Mouse (Mus musculus): Measurements from ENCODE around the gene Rev3l.

Rev3l gene

DNA sequence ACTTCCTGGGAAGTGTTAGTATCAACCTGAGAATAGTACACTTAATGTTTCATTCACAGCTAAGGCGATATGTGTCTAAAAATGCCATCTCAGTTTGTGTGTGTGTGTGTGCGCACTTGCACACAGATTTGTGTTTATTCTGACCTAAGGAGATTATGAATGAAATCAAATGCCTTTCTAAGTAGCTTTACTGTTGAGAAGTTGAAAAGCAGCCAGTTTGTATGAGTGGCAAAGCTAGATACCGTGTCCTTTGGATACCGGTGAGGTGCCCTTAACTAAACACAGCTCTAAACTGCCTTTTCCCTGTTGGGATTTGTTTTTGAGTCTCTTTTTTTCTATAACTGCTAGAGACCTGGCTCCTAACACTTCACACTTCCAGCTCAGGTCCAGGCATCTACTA lies 34.8 kb downstream of the Rev3l start:
- Histone ChIP-seq H3K4me3 (replicated peaks; ENCODE audit: low read length) (no peak overlapping the region), H3K27me3 (ENCODE audit: insufficient read depth, low read length) (no peaks in the 10 kb centered on the region), H3K9me3 (ENCODE audit: low read length) (peaks cover 61% of the 10 kb centered on the region), H3K36me3 (ENCODE audit: insufficient read depth, low read length) (peaks cover 13% of the 10 kb centered on the region), H3K4me1 (replicated peaks; ENCODE audit: low read depth, low read length) (no peaks in the 10 kb centered on the region)
- TF ChIP-seq NANOG (IDR thresholded peaks at IDR 0.05; ENCODE audit: borderline replicate concordance, low read length) (no peak), POU5F1 (IDR thresholded peaks at IDR 0.05; ENCODE audit: borderline replicate concordance, low read length) (no peak), CTCF (conservative IDR thresholded peaks at IDR 0.05; ENCODE audit: low read length) (no peak)

GRCm38 (mm10) chr10:39772259-39772658 lies 40.3 kb downstream of the Rev3l start:
- Histone ChIP-seq H3K36me3 (ENCODE audit: insufficient read depth, low read length) (peaks cover 4% of the 10 kb centered on the region; the same call in 1 of the 2 replicates), H3K27me3 (ENCODE audit: insufficient read depth, low read length) (no peaks in the 10 kb centered on the region), H3K4me3 (replicated peaks; ENCODE audit: low read length) (no peak overlapping the region), H3K4me1 (replicated peaks; ENCODE audit: low read depth, low read length) (no peaks in the 10 kb centered on the region), H3K9me3 (ENCODE audit: low read length) (peaks cover 27% of the 10 kb centered on the region)
- TF ChIP-seq NANOG (IDR thresholded peaks at IDR 0.05; ENCODE audit: borderline replicate concordance, low read length) = no peak
- no peak for TF ChIP-seq CTCF (conservative IDR thresholded peaks at IDR 0.05; ENCODE audit: low read length)
- TF ChIP-seq POU5F1 (IDR thresholded peaks at IDR 0.05; ENCODE audit: borderline replicate concordance, low read length) = no peak

GRCm38 (mm10) chr10:39773940-39774726 lies 42.2 kb downstream of the Rev3l start:
- Histone ChIP-seq H3K4me1 (replicated peaks; ENCODE audit: low read depth, low read length) (no peaks in the 10 kb centered on the region), H3K9me3 (ENCODE audit: low read length) (peaks cover 11% of the 10 kb centered on the region), H3K27me3 (ENCODE audit: insufficient read depth, low read length) (no peaks in the 10 kb centered on the region), H3K4me3 (replicated peaks; ENCODE audit: low read length) (no peak overlapping the region), H3K36me3 (ENCODE audit: insufficient read depth, low read length) (peaks cover 1% of the 10 kb centered on the region; the same call in 1 of the 2 replicates)
- TF ChIP-seq CTCF (conservative IDR thresholded peaks at IDR 0.05; ENCODE audit: low read length) (no peak), NANOG (IDR thresholded peaks at IDR 0.05; ENCODE audit: borderline replicate concordance, low read length) (no peak), POU5F1 (IDR thresholded peaks at IDR 0.05; ENCODE audit: borderline replicate concordance, low read length) (no peak)

DNA sequence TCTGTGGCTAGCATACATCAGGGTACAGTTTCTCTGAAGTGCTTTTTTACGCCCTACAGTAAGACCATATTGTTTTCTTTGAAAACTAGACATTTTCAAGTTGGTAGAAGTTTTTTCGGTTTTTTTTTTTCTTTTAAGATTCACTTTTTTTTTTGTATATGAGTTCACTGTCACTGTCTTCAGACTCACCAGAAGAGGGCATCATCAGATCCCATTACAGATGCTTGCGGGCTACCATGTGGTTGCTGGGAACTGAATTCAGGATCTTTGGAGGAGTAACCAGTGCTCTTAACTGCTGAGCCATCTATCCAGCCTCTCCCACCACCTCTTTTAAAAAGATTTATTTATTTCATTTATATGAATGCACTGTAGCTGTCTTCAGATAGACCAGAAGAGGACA lies 45.0 kb downstream of the Rev3l start:
- no peak overlapping the region for H3K4me3 ChIP-seq (replicated peaks; ENCODE audit: low read length)
- TF ChIP-seq CTCF (conservative IDR thresholded peaks at IDR 0.05; ENCODE audit: low read length) (no peak), POU5F1 (IDR thresholded peaks at IDR 0.05; ENCODE audit: borderline replicate concordance, low read length) (no peak), NANOG (IDR thresholded peaks at IDR 0.05; ENCODE audit: borderline replicate concordance, low read length) (no peak)

DNA sequence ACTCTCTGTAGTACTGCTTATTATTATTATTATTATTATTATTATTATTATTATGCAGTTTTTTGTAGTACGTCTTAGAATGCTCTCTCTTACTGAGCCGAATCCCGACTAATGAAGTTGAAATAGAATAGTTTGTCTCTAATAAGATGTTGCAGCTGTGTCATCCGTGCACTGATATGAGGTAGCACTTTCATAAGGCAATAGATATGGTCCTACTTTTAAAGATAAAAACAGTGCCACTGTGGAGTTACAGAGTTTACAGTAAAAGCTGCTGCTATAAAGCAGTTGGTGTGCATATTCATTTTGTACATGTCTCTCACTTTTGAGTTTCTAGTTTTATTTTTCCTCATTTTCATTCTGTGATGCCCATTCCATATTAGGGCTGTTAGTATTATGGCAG lies 46.4 kb downstream of the Rev3l start:
- H3K27me3 ChIP-seq (ENCODE audit: insufficient read depth, low read length) = no peaks in the 10 kb centered on the region
- 0 out of 2 replicates have a peak, but pooled peaks cover 3% of the 10 kb centered on the region for H3K36me3 ChIP-seq (ENCODE audit: insufficient read depth, low read length)
- H3K4me1 ChIP-seq (replicated peaks; ENCODE audit: low read depth, low read length) = no peaks in the 10 kb centered on the region; the same call in 1 of the 2 replicates
- TF ChIP-seq NANOG (IDR thresholded peaks at IDR 0.05; ENCODE audit: borderline replicate concordance, low read length) (no peak), CTCF (conservative IDR thresholded peaks at IDR 0.05; ENCODE audit: low read length) (no peak), POU5F1 (IDR thresholded peaks at IDR 0.05; ENCODE audit: borderline replicate concordance, low read length) (no peak)
- H3K4me3 ChIP-seq (replicated peaks; ENCODE audit: low read length) = no peak overlapping the region
- no peaks in the 10 kb centered on the region for H3K9me3 ChIP-seq (ENCODE audit: low read length)

More for the DNA sequence above, 45.0 kb downstream of the Rev3l start:
- Histone ChIP-seq H3K4me1 (replicated peaks; ENCODE audit: low read depth, low read length) (no peaks in the 10 kb centered on the region; the same call in 1 of the 2 replicates), H3K27me3 (ENCODE audit: insufficient read depth, low read length) (no peaks in the 10 kb centered on the region), H3K9me3 (ENCODE audit: low read length) (no peaks in the 10 kb centered on the region), H3K36me3 (ENCODE audit: insufficient read depth, low read length) (no peaks in the 10 kb centered on the region)

DNA sequence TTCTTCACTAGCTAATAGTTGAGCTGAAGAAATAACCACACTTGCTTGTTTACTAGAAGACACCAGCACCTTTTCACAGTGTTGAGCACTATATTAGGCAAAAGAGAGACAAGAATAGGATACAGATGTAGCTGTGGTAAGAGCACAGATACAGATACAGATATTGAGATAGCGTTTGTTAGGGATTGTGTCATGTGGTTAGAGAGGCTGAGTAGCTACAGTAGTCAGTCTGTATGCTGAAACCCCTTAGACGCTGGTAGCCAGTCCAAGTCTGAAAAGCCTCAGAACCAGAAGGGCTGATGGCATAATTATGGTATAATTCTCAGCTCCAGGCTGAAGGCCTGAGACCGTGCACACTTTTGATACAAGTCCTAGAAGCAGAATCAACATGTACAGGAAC lies 53.3 kb downstream of the Rev3l start:
- Histone ChIP-seq H3K4me1 (replicated peaks; ENCODE audit: low read depth, low read length) (no peaks in the 10 kb centered on the region; the same call in 1 of the 2 replicates), H3K27me3 (ENCODE audit: insufficient read depth, low read length) (no peaks in the 10 kb centered on the region), H3K36me3 (ENCODE audit: insufficient read depth, low read length) (peaks cover 10% of the 10 kb centered on the region; the same call in 1 of the 2 replicates), H3K9me3 (ENCODE audit: low read length) (no peaks in the 10 kb centered on the region), H3K4me3 (replicated peaks; ENCODE audit: low read length) (no peak overlapping the region)
- TF ChIP-seq POU5F1 (IDR thresholded peaks at IDR 0.05; ENCODE audit: borderline replicate concordance, low read length) (no peak), NANOG (IDR thresholded peaks at IDR 0.05; ENCODE audit: borderline replicate concordance, low read length) (no peak), CTCF (conservative IDR thresholded peaks at IDR 0.05; ENCODE audit: low read length) (no peak)

DNA sequence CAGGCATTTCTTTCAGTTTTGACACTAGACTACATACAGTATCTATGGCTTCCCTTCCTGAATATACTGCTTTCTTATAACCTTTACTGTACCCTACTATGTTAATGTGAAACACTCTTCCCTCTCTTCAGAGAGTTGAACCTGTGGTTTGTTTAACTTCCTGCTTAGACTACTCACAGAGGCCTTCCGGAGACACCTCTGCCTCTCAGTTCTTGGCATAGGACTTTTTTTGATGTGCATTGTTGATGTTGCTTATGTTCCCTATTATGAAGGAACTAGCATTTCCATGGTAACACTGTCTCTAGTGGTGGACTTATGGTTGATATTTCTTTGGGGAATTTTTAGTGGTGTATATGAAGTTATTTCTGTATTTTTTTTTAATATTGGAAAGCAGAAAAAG lies 61.4 kb downstream of the Rev3l start:
- TF ChIP-seq CTCF (conservative IDR thresholded peaks at IDR 0.05; ENCODE audit: low read length) = no peak
- TF ChIP-seq POU5F1 (IDR thresholded peaks at IDR 0.05; ENCODE audit: borderline replicate concordance, low read length) = no peak
- TF ChIP-seq NANOG (IDR thresholded peaks at IDR 0.05; ENCODE audit: borderline replicate concordance, low read length) = no peak
- no peaks in the 10 kb centered on the region for H3K9me3 ChIP-seq (ENCODE audit: low read length)

GRCm38 (mm10) chr10:39811507-39811906 lies 79.6 kb downstream of the Rev3l start:
- Histone ChIP-seq H3K4me3 (replicated peaks; ENCODE audit: low read length) (no peak overlapping the region), H3K36me3 (ENCODE audit: insufficient read depth, low read length) (peaks cover 53% of the 10 kb centered on the region), H3K27me3 (ENCODE audit: insufficient read depth, low read length) (no peaks in the 10 kb centered on the region), H3K4me1 (replicated peaks; ENCODE audit: low read depth, low read length) (no peaks in the 10 kb centered on the region), H3K9me3 (ENCODE audit: low read length) (no peaks in the 10 kb centered on the region)
- TF ChIP-seq CTCF (conservative IDR thresholded peaks at IDR 0.05; ENCODE audit: low read length) = peak; percentile 88
- TF ChIP-seq POU5F1 (IDR thresholded peaks at IDR 0.05; ENCODE audit: borderline replicate concordance, low read length) = no peak

More for the DNA sequence above, 61.4 kb downstream of the Rev3l start:
- Histone ChIP-seq H3K4me3 (replicated peaks; ENCODE audit: low read length) (no peak overlapping the region), H3K36me3 (ENCODE audit: insufficient read depth, low read length) (peaks cover 21% of the 10 kb centered on the region), H3K4me1 (replicated peaks; ENCODE audit: low read depth, low read length) (peaks cover 5% of the 10 kb centered on the region; the same call in 1 of the 2 replicates), H3K27me3 (ENCODE audit: insufficient read depth, low read length) (no peaks in the 10 kb centered on the region)

Data from E14TG2a.4 (cell line).